Mouse (Mus musculus): ENCODE results near the gene Cir1.

The Cir1 gene

DNA sequence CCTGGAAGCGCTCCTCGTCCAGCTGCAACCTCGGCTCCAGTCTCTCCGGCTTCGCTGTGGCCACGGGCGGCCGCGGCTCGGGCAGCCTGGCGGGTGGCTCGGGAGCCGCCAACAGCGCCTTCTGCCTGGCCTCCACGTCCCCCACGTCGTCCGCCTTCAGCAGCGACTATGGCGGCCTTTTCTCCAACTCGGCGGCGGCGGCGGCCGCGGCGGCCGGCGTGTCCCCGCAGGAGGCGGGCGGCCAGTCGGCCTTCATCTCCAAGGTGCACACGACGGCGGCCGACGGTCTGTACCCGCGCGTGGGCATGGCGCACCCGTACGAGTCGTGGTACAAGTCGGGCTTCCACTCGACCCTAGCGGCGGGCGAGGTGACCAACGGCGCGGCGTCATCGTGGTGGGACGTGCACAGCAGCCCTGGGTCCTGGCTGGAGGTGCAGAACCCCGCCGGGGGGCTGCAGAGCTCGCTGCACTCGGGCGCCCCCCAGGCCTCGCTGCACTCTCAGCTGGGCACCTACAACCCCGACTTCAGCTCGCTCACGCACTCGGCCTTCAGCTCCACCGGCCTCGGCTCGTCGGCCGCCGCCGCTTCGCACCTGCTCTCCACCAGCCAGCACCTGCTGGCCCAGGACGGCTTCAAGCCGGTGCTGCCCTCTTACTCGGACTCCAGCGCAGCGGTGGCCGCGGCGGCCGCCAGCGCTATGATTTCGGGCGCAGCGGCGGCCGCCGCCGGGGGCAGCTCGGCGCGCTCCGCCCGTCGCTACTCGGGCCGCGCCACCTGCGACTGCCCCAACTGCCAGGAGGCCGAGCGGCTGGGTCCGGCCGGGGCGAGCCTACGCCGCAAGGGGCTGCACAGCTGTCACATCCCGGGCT, 39.0 kb downstream of the Cir1 start:
- CTCF ChIA-PET: no interaction called here

DNA sequence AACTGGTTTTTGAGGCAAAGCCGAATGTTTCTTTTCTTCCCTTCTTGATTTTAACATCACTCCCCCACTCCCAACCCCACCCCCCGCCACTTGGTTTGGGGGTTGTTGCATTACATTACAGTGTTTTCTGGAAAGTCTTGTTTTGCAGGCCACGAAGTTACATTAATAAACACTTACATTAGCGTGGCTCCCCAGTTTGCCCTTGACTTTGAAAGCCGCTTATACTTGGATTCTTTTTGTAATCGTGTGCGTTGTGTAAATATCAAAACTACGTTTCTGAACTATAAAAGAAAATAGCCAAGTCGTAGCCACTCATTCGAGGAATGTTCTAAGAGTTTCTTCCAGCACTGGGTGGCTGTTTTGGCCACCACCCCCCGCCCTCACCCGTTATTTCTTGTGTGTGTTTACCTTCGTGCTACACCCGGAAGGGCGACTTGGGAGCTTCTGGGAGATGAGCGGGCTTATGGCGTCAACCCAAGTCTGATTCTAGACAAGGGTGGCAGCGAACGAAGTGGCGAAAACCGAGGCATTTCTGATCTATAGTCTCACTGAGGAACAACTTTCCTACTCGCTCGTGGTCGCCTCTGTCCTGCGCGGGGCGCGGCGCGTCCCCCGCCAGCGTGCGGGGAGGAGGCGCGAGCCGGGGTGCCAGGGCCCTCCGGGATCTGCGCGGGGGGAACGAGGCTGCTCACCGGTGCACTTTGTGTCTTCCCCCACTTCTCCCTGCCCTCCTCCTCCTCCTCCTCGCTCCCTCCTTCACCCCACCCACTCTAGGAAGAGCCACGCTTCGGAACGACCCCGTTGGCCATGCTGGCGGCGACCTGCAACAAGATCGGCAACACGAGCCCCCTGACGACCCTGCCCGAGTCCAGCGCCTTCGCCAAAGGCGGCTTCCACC, 39.9 kb downstream of the Cir1 start:
- CTCF ChIA-PET: no interaction called here

DNA sequence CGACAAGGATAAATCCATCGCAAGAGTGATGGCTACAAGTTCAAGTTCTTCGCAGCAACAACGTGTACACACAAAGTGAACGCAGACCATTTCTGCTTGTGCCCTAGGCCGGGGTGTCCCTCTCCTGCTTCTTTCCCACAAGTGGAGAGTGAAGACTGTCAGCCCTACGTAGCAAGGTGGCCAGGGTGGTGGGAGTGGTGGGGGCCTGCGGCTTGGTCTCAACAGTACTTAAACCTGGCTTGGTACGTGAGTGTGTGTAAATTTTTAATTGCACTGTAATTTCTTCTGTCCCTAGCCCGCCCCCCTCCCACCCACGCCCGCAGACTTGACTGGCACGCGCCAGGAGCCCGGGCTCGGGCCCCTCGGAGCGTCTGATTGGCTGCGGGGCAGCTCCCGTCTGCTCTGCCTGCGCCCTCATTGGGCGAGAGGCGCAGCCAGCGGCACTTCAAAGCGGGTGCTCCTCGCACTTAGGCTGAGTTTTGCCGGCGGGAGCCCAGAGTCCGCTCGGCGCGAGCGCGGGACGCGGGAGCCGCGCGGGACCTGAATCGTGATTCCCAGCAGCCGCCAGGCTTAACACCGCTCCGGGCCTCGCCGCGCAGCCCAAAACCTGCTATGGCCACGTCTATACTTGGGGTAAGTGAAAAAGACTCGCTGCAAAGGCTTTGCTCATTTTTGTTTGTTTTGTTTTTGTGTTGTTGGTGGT, 40.9 kb downstream of the Cir1 start, which contains the start of gene Sp9:
TSS of gene Sp9 (plus strand) at position 467 of the 703 bp plus-strand sequence.
- CTCF ChIA-PET: no interaction called here

DNA sequence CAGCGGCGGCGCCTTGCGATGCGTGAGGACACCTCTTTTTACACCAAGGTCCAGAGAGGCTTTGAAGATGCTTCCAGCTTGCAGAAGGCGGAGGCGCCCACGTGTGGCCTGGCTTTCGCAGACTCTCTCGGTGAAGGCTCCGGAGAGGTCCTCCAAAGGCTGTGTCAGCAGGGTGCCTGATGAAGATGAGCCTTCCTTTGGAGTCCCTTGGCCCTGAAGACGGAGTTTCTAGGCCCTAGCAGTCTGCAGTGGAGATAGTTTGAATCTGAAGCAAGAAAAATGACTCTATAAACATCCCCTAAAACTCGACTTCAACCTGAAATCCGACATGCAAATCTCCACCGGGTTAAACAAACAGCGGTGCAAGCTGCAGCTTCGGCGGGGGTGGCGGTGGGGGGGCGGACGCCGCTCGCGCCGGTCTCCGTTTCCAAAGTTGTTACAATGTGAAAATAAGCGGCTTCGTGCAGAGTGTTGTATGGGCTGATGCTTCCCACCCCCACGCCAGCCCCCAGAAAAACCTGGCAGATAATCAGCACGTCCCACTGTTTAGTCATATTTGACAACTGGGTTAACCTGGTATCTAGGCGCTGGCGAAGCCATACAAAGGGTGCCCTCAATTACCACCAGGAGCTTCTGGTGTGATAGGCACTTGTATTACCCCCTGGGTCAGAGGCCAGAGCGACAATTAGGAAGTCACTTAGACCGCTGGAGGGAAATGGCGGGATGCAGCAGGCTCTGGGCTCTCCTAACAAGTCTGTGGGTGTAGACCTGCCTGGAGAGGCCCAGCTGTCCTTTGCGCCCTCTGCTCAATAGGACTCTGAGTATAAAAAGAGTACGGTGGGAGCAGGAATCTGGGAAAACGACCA, 41.7 kb downstream of the Cir1 start:
- CTCF ChIA-PET: interaction anchor here (0.6 kb wide), 1 partner anchor 360 kb away, joined by 5 read pairs; no protein-coding TSS in a partner anchor

DNA sequence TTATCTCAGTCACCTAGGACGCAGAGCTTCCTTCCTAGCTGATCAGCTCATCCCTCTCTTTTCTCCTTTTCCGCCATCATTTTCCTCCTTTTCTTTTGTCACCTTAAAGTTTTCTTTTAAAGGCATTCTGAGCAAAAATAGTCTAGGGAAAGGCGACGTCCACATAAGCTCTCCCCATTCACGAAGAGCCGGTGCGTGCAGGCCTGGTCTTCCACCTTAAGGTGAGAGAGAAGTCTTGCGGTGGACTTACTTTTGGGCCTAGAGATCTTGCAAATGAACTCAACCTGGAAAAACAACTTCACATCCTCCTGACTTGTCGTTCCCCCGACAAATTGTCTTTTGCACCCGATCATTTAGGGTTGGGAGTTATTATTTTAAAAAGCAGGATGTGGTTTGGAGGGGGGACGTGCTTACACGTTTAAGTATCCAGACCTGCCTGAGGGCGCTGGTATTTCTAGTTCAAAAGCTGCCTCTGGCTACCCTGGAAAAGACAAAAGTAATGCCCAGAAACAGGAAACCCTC, 42.4 kb downstream of the Cir1 start:
- CTCF ChIA-PET: interaction anchor here (0.6 kb wide), 1 partner anchor 360 kb away, joined by 5 read pairs; no protein-coding TSS in a partner anchor

DNA sequence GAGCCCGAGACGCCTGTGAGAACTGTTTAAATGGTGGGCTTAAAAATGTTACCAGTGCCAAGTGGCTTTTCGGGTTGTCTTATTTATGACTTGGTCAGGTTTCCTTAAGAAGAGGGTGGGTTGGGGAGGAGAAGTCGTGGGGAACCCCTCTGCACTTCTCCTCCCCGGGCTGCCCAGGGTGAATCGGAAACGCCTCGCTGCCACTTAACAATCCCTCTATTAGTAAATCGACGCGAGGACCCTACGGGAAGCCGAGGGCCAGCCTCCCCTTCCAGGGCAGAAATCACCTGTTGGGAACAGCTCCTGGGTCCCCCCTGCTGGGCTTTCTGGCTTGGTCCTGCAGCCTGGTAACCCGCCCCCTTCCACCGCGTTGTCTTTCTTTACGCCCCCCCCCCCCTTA, 42.8 kb downstream of the Cir1 start:
- CTCF ChIA-PET: interaction anchor here (0.8 to 0.9 kb wide), 2 partner anchors 14 to 119 kb away, joined by 3 to 4 read pairs; no protein-coding TSS in a partner anchor

DNA sequence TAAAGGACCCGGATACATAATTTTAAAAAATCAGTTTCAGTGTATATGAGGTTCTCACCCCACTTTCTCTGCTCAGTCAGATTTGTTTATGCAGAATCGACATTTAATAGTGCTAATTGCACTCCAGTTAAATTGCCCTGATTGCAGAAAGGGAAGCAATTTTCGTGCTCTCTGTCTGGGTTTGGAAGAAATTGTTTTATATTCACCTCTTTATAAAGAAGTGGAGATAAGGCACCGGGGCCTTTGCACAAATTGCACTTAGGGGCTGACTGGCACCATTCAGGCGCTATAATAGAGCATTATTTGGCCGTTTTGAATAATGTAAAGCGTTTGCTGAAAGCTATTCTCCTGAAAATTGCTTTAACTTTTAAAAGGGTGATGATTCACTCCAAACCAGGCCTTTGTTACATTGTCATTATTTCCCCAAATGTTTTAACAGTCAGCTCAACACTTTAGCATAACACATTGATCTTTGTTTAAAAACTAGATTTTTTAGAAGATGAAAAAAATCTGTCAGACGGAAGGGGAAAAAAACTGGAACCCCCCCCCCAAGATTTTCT, 43.6 kb downstream of the Cir1 start:
- CTCF ChIA-PET: interaction anchor here (0.8 to 1.0 kb wide), 3 partner anchors 9 to 118 kb away, joined by 3 to 4 read pairs (median 3); no protein-coding TSS in a partner anchor

DNA sequence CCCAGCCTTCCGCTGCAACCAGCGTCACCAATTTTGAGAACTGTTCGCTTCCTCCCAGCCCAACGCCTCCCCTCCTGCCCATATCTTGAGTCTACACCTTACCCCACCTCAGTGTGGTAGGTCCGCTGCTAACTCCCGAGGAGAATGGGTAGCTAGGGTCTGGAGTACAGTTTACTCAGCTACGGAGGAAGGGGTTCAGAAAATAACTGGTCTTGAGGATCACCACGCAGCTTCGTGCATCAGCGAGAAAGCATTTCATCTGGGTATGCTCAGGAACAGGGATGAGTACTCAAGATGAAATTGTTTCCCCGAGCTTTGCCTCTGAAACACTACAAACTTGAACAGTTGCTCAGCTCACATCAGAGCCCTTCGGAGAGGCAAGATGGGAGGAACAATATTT, 44.2 kb downstream of the Cir1 start:
- CTCF ChIA-PET: interaction anchor here (1.0 kb wide), 1 partner anchor 10 kb away, joined by 3 read pairs; no protein-coding TSS in a partner anchor

DNA sequence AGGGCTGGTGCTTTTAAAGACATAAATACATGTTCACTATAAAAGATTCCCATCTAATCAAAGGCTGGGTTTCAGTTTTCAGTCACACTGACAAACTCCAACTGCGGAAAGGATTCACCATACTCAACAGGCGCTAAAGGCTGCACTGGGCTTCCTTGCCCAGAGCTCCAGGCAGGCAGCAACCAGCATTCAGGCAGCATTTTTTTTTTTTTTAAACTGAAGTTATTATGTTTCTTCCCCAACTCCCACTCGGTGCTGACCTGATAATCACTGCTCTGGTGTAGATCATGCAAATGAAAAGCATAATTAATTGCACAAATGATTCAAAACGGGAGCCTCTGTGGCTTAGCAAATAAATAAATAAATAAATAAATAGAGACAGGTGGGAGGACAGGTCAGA, 44.7 kb downstream of the Cir1 start:
- CTCF ChIA-PET: interaction anchor here (0.7 to 1.0 kb wide), 2 partner anchors 11 to 335 kb away, joined by 3 read pairs; no protein-coding TSS in a partner anchor

DNA sequence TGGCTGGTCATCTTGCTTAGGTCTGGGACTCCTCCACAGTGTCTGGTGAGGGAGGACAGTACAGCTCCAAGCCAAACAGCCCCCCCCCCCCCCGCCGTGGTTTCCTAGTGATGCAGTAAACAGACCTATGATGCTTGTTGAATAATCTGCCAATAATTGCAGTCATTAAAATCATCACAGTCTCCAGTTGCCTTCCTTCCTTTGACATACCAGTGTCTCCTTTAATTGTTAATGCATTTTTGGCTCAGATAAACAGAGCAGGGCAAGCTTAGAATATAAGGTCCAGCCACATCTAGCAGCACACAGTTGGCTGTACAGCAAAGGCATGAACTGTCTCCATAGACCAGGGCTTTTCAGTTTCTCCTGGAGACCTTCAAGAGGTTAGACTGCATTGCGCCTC, 45.3 kb downstream of the Cir1 start:
- CTCF ChIA-PET: interaction anchor here (0.7 kb wide), 2 partner anchors 186 to 335 kb away, joined by 3 to 11 read pairs; no protein-coding TSS in a partner anchor

DNA sequence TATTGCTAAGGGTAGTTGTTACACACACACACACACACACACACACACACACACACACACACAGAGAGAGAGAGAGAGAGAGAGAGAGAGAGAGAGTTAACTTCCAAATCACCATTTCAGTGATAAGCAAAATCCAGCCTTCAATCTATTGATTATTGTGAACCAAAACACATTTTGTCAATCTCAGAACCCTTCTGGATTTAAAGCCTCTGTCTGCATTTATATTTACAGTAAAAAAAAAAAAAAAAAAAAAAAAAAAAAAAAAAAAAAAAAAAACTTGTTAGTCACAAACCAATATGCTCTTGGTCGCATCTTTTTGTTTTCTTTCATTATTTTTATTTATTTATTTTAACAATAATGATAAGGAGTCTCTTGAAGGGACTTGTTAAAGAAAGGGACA, 45.9 kb downstream of the Cir1 start:
- CTCF ChIA-PET: interaction anchor here (0.6 to 0.7 kb wide), 3 partner anchors 79 to 589 kb away, joined by 3 to 11 read pairs (median 3); no protein-coding TSS in a partner anchor

DNA sequence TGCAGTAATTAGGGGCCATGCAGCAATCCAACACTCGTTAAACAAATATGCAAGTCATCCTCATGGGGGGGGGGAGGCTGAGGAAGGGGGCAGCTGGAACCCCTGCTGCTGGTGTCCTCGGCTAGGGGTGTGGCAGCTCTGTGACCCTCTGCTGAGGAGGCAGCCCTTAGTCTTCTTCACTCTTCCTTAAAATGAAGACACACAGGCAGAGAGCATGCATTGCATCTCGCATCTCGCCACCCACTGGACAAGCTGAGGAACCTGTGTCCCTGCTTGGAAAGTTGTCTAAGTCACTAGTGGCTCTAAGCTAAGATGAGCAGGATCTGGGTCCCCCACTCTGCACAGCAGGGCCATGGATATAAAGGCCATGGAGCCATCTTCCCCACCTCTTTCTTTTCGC, 46.5 kb downstream of the Cir1 start:
- CTCF ChIA-PET: interaction anchor here (0.7 kb wide), 1 partner anchor 590 kb away, joined by 3 read pairs; no protein-coding TSS in a partner anchor

DNA sequence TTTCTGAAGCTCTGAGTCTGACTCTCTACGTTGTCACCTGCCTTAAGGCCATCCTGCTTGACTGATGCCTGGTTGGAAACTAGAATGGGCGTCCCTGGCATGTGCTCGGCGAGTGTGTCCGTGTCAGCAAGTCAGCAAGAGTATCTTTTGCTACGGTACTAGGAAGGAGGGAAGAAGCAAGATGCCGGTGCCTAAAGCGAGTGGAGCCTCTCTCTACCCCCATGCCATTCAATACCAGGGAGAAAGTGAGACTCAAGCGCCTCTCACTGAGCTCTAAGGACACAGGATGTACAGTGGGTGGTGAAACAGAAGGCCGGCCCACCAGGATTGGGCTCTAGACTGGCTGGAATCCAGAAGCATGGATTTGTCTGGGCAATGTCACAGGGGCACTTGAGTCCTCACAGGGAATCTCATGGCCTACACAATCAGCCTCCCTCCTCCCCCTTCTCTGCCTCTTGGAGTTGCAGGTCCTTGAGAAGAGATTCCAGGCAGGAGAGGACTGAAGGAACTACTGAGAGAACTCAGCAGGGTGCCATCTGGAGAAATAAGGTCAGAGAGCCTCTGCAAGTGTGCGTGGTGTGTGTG, 47.8 kb downstream of the Cir1 start:
- CTCF ChIA-PET: no interaction called here

DNA sequence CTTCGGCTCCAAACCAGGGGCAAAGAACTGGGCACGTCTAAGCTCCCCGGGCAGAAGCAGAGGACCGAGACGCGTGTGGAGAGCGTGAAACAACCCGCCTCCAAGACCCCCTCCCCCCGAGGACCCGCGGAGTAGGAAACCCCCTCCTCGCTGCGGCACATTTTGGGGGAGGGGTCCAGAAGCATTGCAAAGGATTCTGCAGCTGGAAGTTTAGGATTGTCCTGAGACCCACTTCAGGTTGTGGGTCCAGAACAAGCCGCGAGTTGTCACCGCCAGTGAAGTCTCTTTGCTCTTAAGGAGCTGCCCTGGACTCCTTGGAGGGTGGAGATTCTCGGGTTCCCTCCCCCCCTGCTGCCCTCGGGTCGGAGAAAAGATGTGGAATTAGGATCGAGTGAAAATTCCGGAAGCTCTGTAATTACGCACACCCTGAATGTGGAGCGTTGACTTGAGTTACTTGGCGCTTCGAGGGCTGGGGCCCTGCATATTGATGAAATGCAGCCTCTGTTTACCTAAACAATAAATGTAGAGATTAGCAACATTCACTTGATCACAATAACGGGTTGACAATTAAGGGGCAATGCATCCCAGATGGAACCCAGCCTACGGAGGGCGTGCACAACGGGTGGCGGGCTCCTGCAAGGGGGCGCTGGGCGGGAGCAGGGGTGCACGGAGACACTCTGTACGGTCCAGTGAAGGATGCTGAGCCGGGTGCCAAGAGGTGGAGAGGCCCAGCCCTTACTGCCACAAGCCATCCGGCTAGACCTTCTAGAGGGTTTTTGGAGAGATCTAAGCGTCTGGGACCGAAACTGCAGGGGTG, 48.5 kb downstream of the Cir1 start:
- CTCF ChIA-PET: no interaction called here

DNA sequence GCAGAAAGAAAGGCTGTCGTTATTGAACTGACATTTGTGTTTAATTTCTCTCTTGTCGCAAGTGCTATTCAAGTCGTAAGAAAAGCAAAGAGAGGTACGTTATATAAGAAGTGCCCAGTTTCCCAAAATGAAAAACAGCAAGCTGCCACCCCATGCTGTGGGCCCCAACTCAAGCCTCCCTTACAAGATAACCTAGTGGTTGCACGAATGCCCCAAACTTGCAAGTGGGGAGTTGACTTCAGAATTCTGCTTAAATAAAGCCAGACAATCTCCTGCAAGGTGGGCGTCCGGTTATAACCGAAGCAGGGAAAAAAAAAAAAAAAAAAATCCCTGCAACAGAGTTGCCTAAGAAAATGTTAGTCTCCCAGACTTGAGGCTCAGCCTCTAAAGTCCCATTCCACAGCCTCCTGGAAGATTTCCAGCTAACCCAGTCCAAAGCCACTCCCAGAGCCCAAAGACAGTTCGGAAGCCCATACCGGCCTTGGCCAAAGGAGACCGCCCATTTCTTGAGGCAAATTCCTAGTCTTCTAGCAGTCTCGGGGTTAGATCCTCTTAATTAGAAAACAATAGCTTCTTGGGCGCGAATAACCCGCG, 49.2 kb downstream of the Cir1 start:
- CTCF ChIA-PET: no interaction called here

DNA sequence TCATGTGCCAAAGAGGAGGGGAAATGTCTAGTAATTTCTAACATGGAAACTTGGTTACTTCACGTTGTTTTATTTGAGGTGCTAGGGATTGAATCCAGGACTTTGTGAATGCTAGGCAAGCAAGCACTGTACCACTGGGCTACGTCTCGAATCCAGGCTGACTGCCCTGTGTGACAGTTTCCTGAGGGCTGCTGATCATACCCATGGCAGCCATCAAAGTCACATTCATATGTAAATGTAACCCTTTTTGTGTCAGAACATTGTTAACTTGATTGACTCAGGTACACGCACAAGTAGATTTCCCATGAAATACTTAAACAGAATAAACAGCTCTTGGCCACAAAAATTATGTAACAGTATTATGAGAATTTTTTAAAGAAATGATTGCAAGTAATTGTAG, 63.8 kb downstream of the Cir1 start:
- CTCF ChIA-PET: no interaction called here

DNA sequence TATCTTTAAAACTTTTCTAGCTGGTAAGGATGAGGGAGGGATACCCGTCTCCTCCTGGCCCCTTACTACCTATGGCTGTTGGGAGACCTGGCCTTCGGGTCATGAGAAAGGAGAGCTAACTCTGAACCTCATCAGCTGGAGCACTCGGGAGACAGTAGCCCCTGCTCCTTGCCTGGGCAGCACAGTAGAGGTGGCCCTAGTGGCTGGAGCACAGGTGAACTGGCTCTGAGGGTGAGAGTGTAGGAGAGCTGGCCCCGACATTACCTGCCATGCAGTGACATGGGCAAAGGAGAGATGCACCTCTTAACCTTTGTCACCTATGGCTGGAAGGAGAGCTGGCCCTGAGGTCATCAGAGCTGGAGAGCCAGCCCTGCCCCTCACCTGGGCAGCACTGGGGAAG, 71.2 kb downstream of the Cir1 start:
- CTCF ChIA-PET: no interaction called here

All from spleen, embryonic (tissue).